Mouse (Mus musculus) limb, embryonic 15.5 days (tissue): ENCODE data around the gene Npr2. TPM values are rescaled to one million over a fixed set of nuclear protein-coding genes. Genes with fewer than 3 reads are reported as not detected.

ENCODE experiments used
- ATAC-seq: fragments of 200-750 bp; cut with Nextera tagmentation; 2 replicates; pipeline ENCODE4 v1.8.0; 2017; ENCODE audit warnings: low read depth, moderate TSS enrichment; ENCODE audit not compliant: insufficient number of reproducible peaks, low FRiP score, low TSS enrichment
- H3K27ac ChIP-seq: fragments of 300-500 bp; sonication (generic); 2 replicates; pipeline ENCODE4 v1.5.1; 2015; ENCODE audit warnings: moderate library complexity, mild to moderate bottlenecking, inconsistent platforms
- H3K27me3 ChIP-seq: fragments of 300-500 bp; sonication (generic); 2 replicates; pipeline ENCODE4 v1.6.1; 2015; ENCODE audit warnings: inconsistent platforms
- H3K36me3 ChIP-seq: fragments of 300-500 bp; sonication (generic); 2 replicates; pipeline ENCODE4 v1.6.1; 2015; ENCODE audit warnings: inconsistent platforms
- H3K4me1 ChIP-seq: fragments of 300-500 bp; sonication (generic); 2 replicates; pipeline ENCODE4 v1.6.1; 2015; ENCODE audit warnings: inconsistent platforms
- H3K4me2 ChIP-seq: fragments of 300-500 bp; sonication (generic); 2 replicates; pipeline ENCODE4 v1.6.1; 2015; ENCODE audit warnings: mild to moderate bottlenecking, inconsistent platforms
- H3K4me3 ChIP-seq: fragments of 300-500 bp; sonication (generic); 2 replicates; pipeline ENCODE4 v1.5.1; 2015; ENCODE audit warnings: mild to moderate bottlenecking, inconsistent platforms
- H3K9ac ChIP-seq: fragments of 300-500 bp; sonication (generic); 2 replicates; pipeline ENCODE4 v1.6.1; 2015; ENCODE audit warnings: inconsistent platforms
- H3K9me3 ChIP-seq: fragments of 300-500 bp; sonication (generic); 2 replicates; pipeline ENCODE4 v1.6.1; 2016; ENCODE audit warnings: inconsistent platforms
- WGBS: fragments of 180-500 bp; shearing (Covaris S2); methylation state at CpG from one replicate; pipeline ENCODE4 v1.1.7; 2015; 5-methylcytosine and 5-hydroxymethylcytosine counted together
- microRNA-seq: library from miRNA; unstranded; fragments of <30 nt; microRNA quantifications from one replicate; pipeline ENCODE4, GENCODE M21; 2016
- polyA plus RNA-seq: library from polyadenylated mRNA; unstranded; fragments of >200 nt; fragmentation: Nextera tagmentation; extraction: Ambion mirVana; gene quantifications from 2 replicates; pipeline ENCODE4 v1.2.1, GENCODE M21; 2015

Gene Npr2
- polyA plus RNA-seq, 1 experiment from 2014 or later = 22.2 TPM

DNA sequence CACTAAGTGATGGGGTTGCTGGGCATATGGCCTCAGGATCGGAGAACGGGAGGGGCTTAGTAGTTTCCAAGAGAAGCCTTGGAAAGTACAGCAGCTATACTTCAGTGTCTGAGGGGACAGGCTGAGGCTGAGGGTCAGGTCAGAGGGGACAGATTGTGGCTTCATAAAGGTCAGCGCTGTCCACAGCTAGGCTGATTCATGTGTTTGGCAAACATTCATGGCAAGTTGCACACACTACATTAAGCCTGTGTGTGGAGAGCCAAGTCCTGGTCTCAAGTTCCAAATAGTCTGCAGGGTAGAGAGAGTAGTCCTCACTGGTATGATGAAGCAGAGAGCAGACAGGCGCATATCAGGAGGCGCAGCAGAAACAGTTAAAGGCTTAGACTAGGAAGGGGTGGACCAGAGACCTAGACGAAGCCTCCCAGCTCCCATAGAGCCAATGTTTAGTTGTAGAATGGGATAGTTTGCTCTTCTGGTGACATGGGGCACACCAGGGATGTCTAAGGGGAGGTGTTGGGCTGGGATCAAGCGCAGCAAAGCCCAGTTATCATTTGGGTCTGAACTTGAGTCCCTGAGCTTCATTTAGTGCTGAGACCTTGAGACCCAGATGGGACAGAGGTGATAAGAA, 47.8 kb downstream of the Npr2 start:
- Histone ChIP-seq H3K9ac (no peak overlapping the region), H3K27me3 (no peaks in the 10 kb centered on the region), H3K4me2 (no peak overlapping the region), H3K9me3 (no peaks in the 10 kb centered on the region), H3K27ac (no peak overlapping the region), H3K4me1 (no peaks in the 10 kb centered on the region), H3K4me3 (no peak overlapping the region), H3K36me3 (peaks cover 79% of the 10 kb centered on the region)
- WGBS = 85% methylated on average over 7 of the region's 7 CpGs
- no peak for ATAC-seq

DNA sequence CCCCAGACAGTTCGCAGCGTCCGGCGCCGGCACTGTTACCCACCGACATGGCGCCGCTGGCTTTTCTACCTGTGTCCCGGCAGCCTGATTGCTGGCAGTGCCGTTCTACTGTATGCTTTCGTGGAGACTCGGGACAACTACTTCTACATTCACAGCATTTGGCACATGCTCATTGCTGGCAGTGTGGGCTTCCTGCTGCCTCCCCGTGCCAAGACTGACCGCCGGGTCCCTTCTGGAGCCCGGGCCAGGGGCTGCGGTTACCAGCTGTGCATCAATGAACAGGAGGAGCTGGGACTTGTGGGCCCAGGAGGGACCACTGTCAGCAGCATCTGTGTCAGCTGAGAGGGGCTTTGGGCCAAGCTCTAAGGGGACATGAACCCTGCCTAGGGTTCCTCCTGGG, 58.3 kb downstream of the Npr2 start:
- Histone ChIP-seq H3K4me1 (0 out of 2 replicates have a peak, but pooled peaks cover 2% of the 10 kb centered on the region), H3K9me3 (no peaks in the 10 kb centered on the region), H3K4me3 (no peak overlapping the region), H3K9ac (no peak overlapping the region), H3K27me3 (no peaks in the 10 kb centered on the region), H3K36me3 (peaks cover 44% of the 10 kb centered on the region), H3K4me2 (no peak overlapping the region), H3K27ac (no peak overlapping the region)
- WGBS = 90% methylated on average over 17 of the region's 17 CpGs
- ATAC-seq = no peak

DNA sequence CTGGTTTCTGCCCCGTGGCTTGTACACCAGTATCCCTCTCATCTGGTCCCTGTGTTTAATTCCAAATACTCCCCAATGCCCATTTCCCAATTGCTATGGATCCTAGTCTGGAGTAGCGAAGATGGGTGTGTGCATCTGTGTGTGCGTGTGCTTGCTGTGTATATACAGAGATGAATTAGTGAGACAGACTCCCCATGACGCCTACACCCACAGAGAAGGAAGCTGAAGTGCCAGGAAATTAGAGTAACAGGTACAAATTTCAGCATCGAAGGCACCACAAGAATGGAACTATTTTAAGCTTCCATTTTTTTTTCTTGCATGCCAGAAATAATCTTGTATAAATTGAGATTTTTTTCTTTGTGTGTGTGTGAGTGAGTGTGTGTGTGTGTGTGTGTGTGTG, 59.3 kb downstream of the Npr2 start:
- Histone ChIP-seq H3K4me2 (no peak overlapping the region), H3K36me3 (peaks cover 35% of the 10 kb centered on the region), H3K9ac (no peak overlapping the region), H3K27ac (no peak overlapping the region), H3K4me1 (peaks cover 4% of the 10 kb centered on the region; the same call in 1 of the 2 replicates), H3K4me3 (no peak overlapping the region), H3K9me3 (no peaks in the 10 kb centered on the region), H3K27me3 (no peaks in the 10 kb centered on the region)
- WGBS = 79% methylated on average over 5 of the region's 5 CpGs
- ATAC-seq = no peak

DNA sequence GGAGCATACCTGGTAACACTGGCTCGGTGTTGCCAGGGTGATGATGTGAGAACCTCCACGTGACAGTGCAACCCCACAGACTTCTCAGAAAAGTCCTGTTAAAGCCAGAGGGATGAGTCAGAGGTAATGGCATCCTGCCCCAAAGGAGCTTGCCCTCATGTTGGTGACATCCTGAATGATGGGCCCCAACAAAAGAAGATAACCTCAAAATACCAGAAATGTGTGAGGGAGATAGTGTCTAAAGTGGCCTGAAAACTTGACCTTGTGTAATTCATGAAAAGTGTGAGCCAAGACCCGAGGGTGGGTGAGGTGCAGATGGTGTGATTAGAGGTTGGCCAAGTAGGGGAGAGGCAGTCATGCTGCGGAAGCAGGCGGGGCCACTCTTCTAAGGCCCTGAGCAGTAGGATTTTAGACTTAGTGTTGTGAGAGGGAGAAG, 62.1 kb downstream of the Npr2 start:
- Histone ChIP-seq H3K27me3 (no peaks in the 10 kb centered on the region), H3K36me3 (peaks cover 19% of the 10 kb centered on the region), H3K4me1 (peaks cover 9% of the 10 kb centered on the region; the same call in 1 of the 2 replicates), H3K9ac (no peak overlapping the region), H3K4me3 (no peak overlapping the region), H3K4me2 (no peak overlapping the region), H3K9me3 (no peaks in the 10 kb centered on the region), H3K27ac (no peak overlapping the region)
- WGBS = 70% methylated on average over 5 of the region's 5 CpGs
- ATAC-seq = no peak

DNA sequence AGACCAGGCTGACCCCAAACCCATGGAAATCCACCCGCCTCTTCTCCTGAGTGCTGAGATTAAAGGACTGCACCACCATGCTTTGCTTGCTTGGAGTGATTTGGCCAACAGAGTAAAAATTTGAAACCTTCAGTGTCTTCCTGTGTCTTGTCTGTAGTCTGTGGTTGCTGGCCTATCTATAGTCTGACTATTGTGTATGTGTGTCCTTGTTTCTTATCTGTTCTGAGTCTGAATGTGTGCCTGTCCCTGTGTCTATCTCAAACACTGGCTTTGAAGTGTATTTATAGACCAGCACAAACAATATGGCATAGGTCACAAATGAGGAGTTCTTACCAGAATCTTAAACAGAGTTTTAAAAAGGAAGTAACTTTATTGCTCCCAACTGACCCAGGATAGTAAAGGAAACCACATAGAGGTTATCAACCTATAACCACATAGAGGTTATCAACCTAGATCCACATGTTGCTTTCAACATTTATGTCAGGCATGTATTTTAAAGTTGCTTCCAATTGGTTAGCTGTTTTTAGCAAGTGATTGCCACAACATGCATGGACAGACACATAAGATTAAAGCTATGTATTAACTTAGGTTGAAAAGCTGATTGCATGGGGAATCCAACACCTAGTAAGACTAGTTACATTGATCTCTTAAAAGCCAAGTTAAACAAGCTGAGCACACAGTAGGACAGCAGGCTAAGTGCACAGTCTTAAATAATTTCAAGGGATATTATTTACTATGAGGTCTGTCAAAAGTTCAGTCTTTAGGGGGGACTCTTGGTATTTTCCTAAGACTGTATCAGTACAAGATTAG, 62.9 kb downstream of the Npr2 start:
- peaks cover 9% of the 10 kb centered on the region; the same call in 1 of the 2 replicates for H3K4me1 ChIP-seq
- H3K9ac ChIP-seq = no peak overlapping the region
- WGBS = 71% methylated on average over 1 of the region's 1 CpGs

DNA sequence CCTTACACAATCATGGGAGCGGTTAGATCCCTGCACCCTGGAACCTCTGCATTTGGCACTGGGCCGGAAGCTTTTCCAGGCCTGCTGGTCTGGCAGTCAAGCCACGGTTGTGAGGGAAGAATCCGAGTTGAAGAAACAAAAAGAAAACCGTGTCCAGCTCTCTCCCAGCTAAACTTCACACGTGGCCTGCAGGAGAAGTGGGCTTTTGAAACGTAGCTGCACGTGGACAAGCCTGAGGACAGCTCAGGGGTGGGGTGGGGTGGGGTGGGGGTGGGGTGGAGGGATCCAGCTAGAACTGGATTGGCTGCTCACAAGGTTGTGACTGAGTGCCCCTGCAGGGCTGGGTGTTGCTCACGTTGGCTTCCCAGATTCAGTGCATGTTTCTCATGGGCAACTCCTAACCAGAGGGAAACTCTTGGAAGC, 63.5 kb downstream of the Npr2 start:
- no peak overlapping the region for H3K9ac ChIP-seq
- H3K4me2 ChIP-seq = no peak overlapping the region
- ATAC-seq = no peak
- no peaks in the 10 kb centered on the region for H3K9me3 ChIP-seq
- peaks cover 9% of the 10 kb centered on the region; the same call in 1 of the 2 replicates for H3K4me1 ChIP-seq
- peaks cover 4% of the 10 kb centered on the region; the same call in 1 of the 2 replicates for H3K36me3 ChIP-seq
- WGBS = 30% methylated on average over 9 of the region's 9 CpGs
- H3K4me3 ChIP-seq = no peak overlapping the region
- no peak overlapping the region for H3K27ac ChIP-seq
- H3K27me3 ChIP-seq = no peaks in the 10 kb centered on the region

More for the DNA sequence above, 62.9 kb downstream of the Npr2 start:
- Histone ChIP-seq H3K9me3 (no peaks in the 10 kb centered on the region), H3K4me3 (no peak overlapping the region), H3K27me3 (no peaks in the 10 kb centered on the region), H3K4me2 (no peak overlapping the region), H3K27ac (no peak overlapping the region), H3K36me3 (peaks cover 10% of the 10 kb centered on the region)
- no peak for ATAC-seq

DNA sequence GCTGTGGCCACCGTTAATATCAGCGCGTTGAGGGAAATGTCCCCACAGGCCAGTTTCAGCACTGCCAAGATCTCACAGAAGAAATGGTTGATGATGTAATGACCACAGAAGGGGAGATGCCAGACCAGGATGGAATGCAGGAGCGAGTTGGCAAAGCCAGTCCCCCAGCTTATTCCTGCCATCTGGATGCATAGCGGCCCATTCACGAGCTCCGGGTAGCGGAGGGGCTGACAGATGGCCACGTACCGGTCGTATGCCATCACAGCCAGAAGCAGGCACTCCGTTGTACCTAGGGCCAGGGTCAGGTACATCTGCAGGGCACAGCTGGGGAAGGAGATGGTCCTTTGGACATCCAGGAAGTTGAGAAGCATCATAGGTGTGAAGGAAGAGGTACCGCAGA, 64.8 kb downstream of the Npr2 start:
- ATAC-seq = no peak
- Histone ChIP-seq H3K36me3 (no peaks in the 10 kb centered on the region), H3K4me3 (no peak overlapping the region), H3K9ac (no peak overlapping the region), H3K27me3 (no peaks in the 10 kb centered on the region), H3K4me1 (peaks cover 9% of the 10 kb centered on the region; the same call in 1 of the 2 replicates), H3K4me2 (no peak overlapping the region), H3K27ac (no peak overlapping the region), H3K9me3 (no peaks in the 10 kb centered on the region)
- WGBS = 80% methylated on average over 13 of the region's 13 CpGs

DNA sequence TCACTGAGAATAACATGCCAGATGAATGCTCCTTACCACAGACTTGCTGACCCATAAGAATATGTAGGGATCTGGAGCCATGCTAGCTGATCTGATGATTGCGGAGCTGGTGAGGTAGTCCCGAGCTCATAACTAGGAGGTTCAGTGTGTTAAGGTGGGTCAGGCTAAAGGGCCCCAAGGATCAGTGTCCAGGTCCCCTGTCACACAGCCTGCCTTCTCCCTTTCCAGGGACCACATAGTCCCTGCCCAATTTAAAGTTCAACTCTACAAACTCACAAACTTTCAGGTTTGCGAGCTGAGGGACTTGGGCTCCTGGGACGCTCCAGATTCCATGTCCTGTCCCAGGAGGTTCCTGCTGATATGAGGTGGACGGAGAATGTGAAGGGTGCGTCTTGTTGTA, 69.0 kb downstream of the Npr2 start, which contains the start of gene Olfr70:
Gene Olfr70, minus strand, starts transcription at position 101 of the 400 bp plus-strand sequence.
- Histone ChIP-seq H3K4me2 (no peak within 1 kb of the TSS), H3K9ac (no peak within 1 kb of the TSS), H3K36me3 (no peaks in the 10 kb centered on the region), H3K9me3 (no peaks in the 10 kb centered on the region), H3K27me3 (no peaks in the 10 kb centered on the region), H3K4me1 (0 out of 2 replicates have a peak, but pooled peaks cover 4% of the 10 kb centered on the region), H3K4me3 (no peak within 1 kb of the TSS), H3K27ac (no peak within 1 kb of the TSS)
- 88% methylated on average over 6 of the region's 6 CpGs for WGBS
- ATAC-seq = no peak

Small RNAs within 50 kb of the gene (microRNA-seq; reads per million reads assigned to microRNA genes)
- 0.61 reads per million for gene Gm25262

Other genes starting within 250 kb of the Npr2 start
- gene Rusc2, start 250.0 kb upstream of the Npr2 start, polyA plus RNA-seq = 13.9 and 18.0 TPM in 2 replicates
- 0.15 and 0.17 TPM in 2 replicates for gene Fam166b, start 202.8 kb upstream of the Npr2 start, polyA plus RNA-seq
- gene Tesk1, start 190.0 kb upstream of the Npr2 start, polyA plus RNA-seq = 4.8 and 7.7 TPM in 2 replicates
- gene Cd72, start 177.3 kb upstream of the Npr2 start, polyA plus RNA-seq = 4.1 and 4.2 TPM in 2 replicates
- not detected in 2 replicates for gene Sit1, start 148.2 kb upstream of the Npr2 start, polyA plus RNA-seq
- 78.9 and 81.9 TPM in 2 replicates for gene Ccdc107, start 139.0 kb upstream of the Npr2 start, polyA plus RNA-seq
- 35.2 and 37.5 TPM in 2 replicates for gene Arhgef39, start 132.2 kb upstream of the Npr2 start, polyA plus RNA-seq
- gene Car9, start 125.0 kb upstream of the Npr2 start, polyA plus RNA-seq = 4.1 and 6.8 TPM in 2 replicates
- 394 and 952 TPM in 2 replicates for gene Tpm2, start 108.2 kb upstream of the Npr2 start, polyA plus RNA-seq
- gene Creb3, start 69.6 kb upstream of the Npr2 start, polyA plus RNA-seq = 87.9 and 96.8 TPM in 2 replicates
- 65.5 and 70.5 TPM in 2 replicates for gene Tln1, start 69.2 kb upstream of the Npr2 start, polyA plus RNA-seq
- gene Rgp1, start 53.2 kb upstream of the Npr2 start, polyA plus RNA-seq = 27.6 and 31.7 TPM in 2 replicates
- gene Gba2, start 53.1 kb upstream of the Npr2 start, polyA plus RNA-seq = 19.2 and 21.9 TPM in 2 replicates
- gene Msmp, start 47.4 kb upstream of the Npr2 start, polyA plus RNA-seq = 2.0 and 7.0 TPM in 2 replicates
- gene Spag8, start 21.7 kb downstream of the Npr2 start, polyA plus RNA-seq = 0.36 and 0.47 TPM in 2 replicates
- 75.3 and 81.9 TPM in 2 replicates for gene Hint2, start 24.5 kb downstream of the Npr2 start, polyA plus RNA-seq
- 4.2 and 5.3 TPM in 2 replicates for gene Tmem8b, start 37.0 kb downstream of the Npr2 start, polyA plus RNA-seq
- 2.9 TPM in 2 replicates for gene Fam221b, start 37.2 kb downstream of the Npr2 start, polyA plus RNA-seq
- not detected in 2 replicates for gene Olfr70, start 68.9 kb downstream of the Npr2 start, polyA plus RNA-seq
- gene Olfr71, start 78.3 kb downstream of the Npr2 start, polyA plus RNA-seq = not detected in 2 replicates
- gene Hrct1, start 95.3 kb downstream of the Npr2 start, polyA plus RNA-seq = 1.6 and 1.7 TPM in 2 replicates
- 0.52 and 0.53 TPM in 2 replicates for gene Spaar, start 98.1 kb downstream of the Npr2 start, polyA plus RNA-seq
- not detected in 2 replicates for gene Olfr159, start 139.1 kb downstream of the Npr2 start, polyA plus RNA-seq
- gene Olfr156, start 192.0 kb downstream of the Npr2 start, polyA plus RNA-seq = not detected in 2 replicates
- not detected in 2 replicates for gene Olfr157, start 208.3 kb downstream of the Npr2 start, polyA plus RNA-seq
- gene Olfr155, start 219.6 kb downstream of the Npr2 start, polyA plus RNA-seq = not detected in 2 replicates
- gene Reck, start 243.6 kb downstream of the Npr2 start, polyA plus RNA-seq = 34.6 and 37.9 TPM in 2 replicates